Mouse (Mus musculus): ENCODE measurements around the gene Lpin2.
A peak's percentile ranks its signal among the peaks of the same experiment; 100 is the strongest.

Lpin2 gene

DNA sequence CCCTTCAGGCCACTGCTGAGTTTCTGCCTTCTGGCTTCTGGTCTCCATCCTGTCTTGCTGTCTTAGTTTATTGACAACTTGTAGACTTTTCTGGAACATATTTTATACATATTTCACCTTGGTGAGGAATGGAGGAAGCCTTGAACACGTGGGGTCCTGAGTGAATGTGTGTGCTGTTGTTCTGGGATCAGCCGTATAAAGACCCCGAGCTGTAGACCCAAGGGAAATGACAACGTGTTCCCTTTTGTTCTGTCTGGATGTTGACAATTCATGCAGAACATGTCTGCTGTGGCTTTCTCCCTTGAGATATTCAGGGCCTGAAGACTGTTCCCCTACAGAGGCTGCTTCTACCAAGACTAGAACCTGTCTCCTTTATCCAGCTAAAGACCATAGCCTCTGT is 5.0 kb upstream of the Lpin2 start:
- no peak for DNase-seq

GRCm38 (mm10) chr17:71177949-71178348 is 4.4 kb upstream of the Lpin2 start:
- DNase-seq: no peak

DNA sequence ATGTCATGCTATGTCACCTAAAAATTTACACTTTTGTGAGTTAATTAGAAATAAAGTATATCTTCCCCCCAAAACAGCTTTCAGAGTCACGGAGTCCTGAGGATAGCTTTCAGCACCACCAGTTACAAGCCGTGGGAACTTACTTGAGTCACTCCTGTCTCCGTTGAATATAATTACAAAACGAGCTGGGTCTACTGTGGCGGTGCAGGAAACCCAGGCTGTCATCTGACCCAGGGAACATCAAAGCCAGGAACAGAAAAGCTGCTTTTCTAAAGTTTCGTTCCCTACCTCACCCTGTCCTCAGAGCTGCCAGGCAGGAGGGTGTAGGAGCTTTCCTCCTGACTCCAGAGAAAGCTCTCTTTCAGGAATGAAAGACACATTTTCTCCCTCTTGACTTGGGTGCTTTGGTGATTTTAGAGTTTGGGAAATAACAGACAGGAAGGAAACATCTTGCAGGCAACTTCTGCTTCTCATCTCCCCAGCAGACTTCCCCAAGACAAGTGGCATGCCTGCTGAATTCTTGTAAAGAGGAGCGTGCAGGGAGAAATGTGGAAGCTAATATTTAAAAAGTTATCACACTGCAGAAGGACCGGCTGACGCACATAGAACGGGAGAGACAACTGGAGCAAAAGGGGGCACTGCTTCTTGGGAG is 3.7 kb upstream of the Lpin2 start:
- no peak for DNase-seq

DNA sequence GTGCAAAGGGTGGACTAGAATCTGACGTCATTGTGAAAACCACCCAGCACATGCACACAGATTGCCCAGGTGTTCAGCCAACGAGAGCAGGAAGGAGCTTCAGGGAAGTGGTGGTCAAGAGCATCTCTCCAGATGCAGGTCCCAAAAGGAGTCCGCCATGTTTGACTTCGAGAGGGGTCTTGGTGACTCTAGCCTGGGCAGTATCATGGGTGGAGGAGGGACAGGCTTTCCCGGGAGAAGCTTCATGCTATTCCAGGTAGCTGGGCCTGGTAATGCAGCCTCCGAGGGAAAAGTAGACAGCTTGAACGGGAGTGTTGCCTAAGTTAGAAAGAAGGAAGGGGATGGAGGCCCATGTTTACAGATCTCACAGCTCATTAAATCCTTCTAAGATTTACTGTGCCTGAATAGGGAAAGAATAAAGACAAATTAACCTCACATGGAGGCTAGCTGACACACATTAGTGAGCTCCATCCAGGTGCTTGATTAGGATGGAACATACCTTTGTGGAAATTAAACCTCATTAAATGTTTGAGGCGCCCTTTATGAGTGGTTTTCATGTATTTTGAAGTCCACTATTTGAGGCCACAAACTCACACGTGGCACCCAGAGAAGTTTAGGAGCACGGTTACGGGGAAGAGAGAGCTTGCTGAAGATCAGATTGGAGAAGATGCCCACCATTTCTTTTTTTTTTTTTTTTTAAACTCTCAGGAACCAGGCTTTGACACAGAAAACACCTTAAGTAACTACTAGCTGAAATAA is 2.6 kb upstream of the Lpin2 start:
- DNase-seq: no peak

- no peak for DNase-seq
Measured at GRCm38 (mm10) chr17:71180601-71181000, 1.8 kb upstream of the Lpin2 start.

- DNase-seq: peak; percentile 95
Measured at GRCm38 (mm10) chr17:71182871-71183656, 704 bp downstream of the Lpin2 start.

- no peak for DNase-seq
Measured at GRCm38 (mm10) chr17:71183657-71184261, 1.4 kb downstream of the Lpin2 start.

- DNase-seq: peak; percentile 33 to 37
Measured at GRCm38 (mm10) chr17:71184356-71185111, 2.2 kb downstream of the Lpin2 start.

DNA sequence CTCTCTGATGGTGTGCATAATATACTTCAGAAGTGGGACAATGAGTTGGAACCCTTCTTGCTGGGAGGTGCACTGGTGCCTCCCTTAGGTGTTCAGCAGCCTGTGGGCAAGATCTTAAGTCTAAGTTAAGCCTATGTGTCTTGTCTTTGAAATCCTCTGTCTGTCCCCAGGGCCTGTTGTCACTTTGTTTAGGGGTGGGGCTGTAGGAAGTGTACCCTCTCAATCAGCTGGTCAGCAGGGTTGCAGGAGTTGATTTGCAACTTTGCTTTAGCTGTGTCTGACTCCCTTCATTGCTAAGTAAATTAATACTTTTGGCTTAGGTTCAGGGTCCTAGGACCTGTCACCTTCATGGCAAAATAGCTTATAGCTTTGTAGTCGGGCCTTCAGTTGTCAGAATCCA is 3.0 kb downstream of the Lpin2 start:
- DNase-seq: no peak

GRCm38 (mm10) chr17:71190589-71190988 is 8.2 kb downstream of the Lpin2 start:
- DNase-seq: no peak

- DNase-seq: no peak
Measured at GRCm38 (mm10) chr17:71191063-71191462, 8.7 kb downstream of the Lpin2 start.

DNA sequence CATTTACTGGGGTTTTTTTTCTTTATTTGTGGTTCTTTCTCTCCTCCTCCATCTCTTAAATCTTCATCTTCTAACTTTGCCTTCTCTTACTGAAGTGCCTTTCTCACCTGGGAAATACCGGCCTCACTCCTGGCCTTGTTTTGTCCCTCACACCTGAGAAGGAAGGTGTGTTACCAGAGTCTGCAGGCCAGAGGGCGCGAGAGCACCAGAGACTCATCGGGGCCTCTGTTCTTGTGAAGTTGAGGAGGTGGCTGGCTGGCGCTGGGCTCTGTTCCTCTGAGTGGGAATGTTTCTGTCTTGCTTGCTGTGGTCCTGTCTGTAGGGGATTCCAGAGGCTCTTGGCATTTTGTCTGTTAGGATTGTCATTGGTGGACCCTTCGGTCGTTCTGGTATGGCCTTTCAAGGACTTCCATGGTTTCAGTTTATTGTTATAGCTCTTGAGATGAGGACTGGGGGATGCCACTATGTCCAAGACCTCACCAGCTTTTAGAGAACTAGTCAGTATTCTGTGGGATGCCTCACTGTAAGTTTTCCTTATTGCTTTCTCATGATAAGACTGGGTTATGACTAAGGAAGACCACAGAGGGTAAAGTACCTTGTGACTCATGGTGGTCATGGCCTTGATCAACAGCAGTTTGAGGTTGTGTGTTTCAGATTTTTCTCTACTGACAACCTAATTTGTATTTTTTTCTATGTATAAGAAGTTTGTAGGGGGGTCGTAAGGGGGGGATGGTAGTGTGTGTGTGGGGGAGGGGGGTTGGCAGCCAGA is 9.5 kb downstream of the Lpin2 start:
- no peak for DNase-seq

GRCm38 (mm10) chr17:71193019-71193418 is 10.7 kb downstream of the Lpin2 start:
- DNase-seq: no peak

DNA sequence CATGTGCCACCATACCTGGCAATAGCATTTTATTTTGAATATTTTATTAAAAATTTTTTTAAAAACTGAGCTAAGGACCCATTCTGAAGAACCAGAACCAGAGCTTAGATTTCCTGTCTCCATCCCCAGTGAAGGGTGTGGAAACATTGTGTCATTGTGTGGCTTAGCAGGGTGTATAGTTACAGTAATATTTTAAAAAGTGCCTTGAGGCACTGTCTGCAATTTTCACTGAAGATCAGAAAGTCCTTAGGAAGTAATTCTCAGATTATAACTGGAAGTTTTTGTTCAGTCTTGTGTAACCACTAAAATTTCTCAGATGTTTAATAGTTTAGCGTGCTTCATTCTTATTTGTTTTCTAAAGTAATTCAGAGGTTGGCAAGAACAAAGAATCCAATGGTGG is 11.1 kb downstream of the Lpin2 start:
- DNase-seq: no peak

- peak in 1 of 2 experiments; percentile 13 for DNase-seq
Measured at GRCm38 (mm10) chr17:71194906-71195632, 12.7 kb downstream of the Lpin2 start.

DNA sequence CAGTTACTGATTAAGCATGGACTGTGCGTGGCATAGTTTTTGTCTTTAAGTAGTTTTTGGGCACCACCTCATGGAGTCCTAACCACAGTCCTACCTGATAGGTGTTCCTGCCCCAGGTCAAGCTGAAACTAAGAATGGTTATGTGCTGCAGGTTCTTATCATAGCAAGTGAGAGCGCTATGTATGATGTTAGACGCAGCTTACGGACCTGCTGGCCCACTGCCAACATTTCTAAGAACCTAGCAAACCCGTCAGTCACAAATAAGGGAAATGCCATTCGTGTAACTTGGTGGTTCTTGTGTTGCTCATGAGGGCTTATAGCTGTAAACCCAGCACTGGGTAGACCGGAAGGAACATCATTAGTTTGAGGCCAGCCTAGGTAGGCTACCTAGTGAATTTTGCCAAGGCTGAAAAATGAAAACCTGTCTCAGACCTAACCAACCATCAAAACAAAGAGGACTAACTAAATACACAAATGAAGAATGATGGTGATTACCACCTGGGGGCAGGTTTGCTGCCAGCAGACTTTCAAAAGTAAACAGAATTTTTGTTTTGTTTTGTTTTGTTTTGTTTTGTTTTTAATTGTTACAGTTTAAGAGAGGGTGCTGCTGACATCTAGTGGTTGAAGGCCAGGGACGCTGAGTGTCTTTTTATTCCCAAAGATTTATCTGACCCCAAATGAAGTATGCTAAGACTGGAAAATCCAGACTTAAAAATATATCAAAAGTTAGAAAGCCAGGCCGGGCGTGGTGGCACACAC is 13.5 kb downstream of the Lpin2 start:
- DNase-seq: peak; percentile 57 to 70

- no peak for DNase-seq
Measured at GRCm38 (mm10) chr17:71196415-71196814, 14.1 kb downstream of the Lpin2 start.

GRCm38 (mm10) chr17:71199346-71199745 is 17.0 kb downstream of the Lpin2 start:
- no peak for DNase-seq

DNA sequence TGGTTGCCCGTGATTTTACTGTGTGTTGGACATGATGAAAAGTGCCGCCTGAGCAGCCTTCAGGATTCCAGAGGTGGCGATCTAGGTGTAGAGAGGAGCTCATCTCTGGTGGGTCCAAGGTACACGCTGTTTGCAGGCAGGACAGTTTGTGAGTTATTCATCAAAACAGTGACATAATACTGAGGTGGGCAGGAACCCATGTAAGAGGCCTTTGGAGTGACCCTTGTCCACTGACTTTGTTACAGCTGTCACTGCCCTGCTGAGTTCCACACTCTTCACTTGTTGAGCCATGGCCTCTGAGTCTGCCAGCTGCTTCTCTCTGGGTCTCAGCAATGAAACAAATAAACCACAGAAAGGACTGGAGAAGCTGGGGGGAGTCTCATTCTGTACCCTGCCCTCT is 19.8 kb downstream of the Lpin2 start:
- DNase-seq: no peak

All from cerebellum, postnatal 10 days (tissue).